Mouse (Mus musculus) stomach, embryonic 14.5 days (tissue): ENCODE measurements around the gene Camta2. TPM values are rescaled to one million over a fixed set of nuclear protein-coding genes. Genes with fewer than 3 reads are reported as not detected.

ENCODE experiments used
- ATAC-seq: fragments of 200-750 bp; cut with Nextera tagmentation; 2 replicates; pipeline ENCODE4 v1.8.0; 2017; ENCODE audit warnings: low read depth, moderate TSS enrichment; ENCODE audit not compliant: insufficient number of reproducible peaks, insufficient read depth, low FRiP score
- H3K27ac ChIP-seq: fragments of 300-500 bp; sonication (generic); 2 replicates; pipeline ENCODE4 v1.5.1; 2014; ENCODE audit warnings: mild to moderate bottlenecking, low read length, moderate library complexity, mixed read lengths
- H3K27me3 ChIP-seq: fragments of 300-500 bp; sonication (generic); 2 replicates; pipeline ENCODE4 v1.6.1; 2014; ENCODE audit warnings: low read length, control low read depth, mixed read lengths; ENCODE audit not compliant: control insufficient read depth, insufficient read depth
- H3K36me3 ChIP-seq: fragments of 300-500 bp; sonication (generic); 2 replicates; pipeline ENCODE4 v1.6.1; 2014; ENCODE audit warnings: mild to moderate bottlenecking, control low read depth, low read length, moderate library complexity, mixed read lengths; ENCODE audit not compliant: control insufficient read depth, insufficient read depth
- H3K4me1 ChIP-seq: fragments of 300-500 bp; sonication (generic); 2 replicates; pipeline ENCODE4 v1.6.1; 2014; ENCODE audit warnings: low read length, control low read depth, mixed read lengths; ENCODE audit not compliant: control insufficient read depth, insufficient read depth
- H3K4me2 ChIP-seq: fragments of 300-500 bp; sonication (generic); replicated peaks from 2 replicates; pipeline ENCODE4 v1.6.1; 2014; ENCODE audit warnings: low read depth, low read length, control low read depth
- H3K4me3 ChIP-seq: fragments of 300-500 bp; sonication (generic); 2 replicates; pipeline ENCODE4 v1.5.1; 2014; ENCODE audit warnings: low read depth, low read length, control low read depth
- H3K9ac ChIP-seq: fragments of 300-500 bp; sonication (generic); replicated peaks from 2 replicates; pipeline ENCODE4 v1.6.1; 2014; ENCODE audit warnings: low read depth, mild to moderate bottlenecking, control low read depth, low read length, moderate library complexity, mixed read lengths
- H3K9me3 ChIP-seq: fragments of 300-500 bp; sonication (generic); 2 replicates; pipeline ENCODE4 v1.6.1; 2016; ENCODE audit warnings: low read depth, low read length, control low read depth; ENCODE audit not compliant: control insufficient read depth
- WGBS: fragments of 180-500 bp; shearing (Covaris S2); extraction: QIAGEN DNeasy Blood & Tissue Kit; methylation state at CpG from one replicate; pipeline ENCODE4 v1.1.7; 2014; 5-methylcytosine and 5-hydroxymethylcytosine counted together
- polyA plus RNA-seq: library from polyadenylated mRNA; unstranded; fragments of >200 nt; fragmentation: Nextera tagmentation; extraction: Ambion mirVana; gene quantifications from 2 replicates; pipeline ENCODE4 v1.2.1, GENCODE M21; 2014

Camta2 gene
- polyA plus RNA-seq, 1 experiment from 2014 or later: 19.2 TPM

DNA sequence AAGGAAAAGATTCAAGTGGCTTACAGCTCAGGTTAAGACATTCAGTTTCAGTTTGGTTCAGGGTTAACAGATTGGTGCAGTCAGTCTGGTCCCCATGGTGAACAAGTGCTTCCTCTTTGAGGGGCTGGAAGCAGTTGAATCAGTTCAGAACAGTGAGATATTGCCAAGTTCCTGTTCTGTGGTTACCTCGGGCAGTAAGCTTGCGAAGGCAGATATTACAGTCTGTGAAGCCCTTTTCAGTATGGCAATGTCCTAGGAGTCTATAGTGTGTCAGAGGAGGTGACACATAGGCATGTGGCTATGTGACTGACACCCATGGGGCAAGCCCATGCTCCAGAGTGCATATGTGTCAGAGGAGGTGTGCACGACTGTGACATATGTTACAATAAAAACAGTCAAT, 32.7 kb upstream of the Camta2 start:
- Histone ChIP-seq H3K4me1 (no peaks in the 10 kb centered on the region), H3K9ac (no peak overlapping the region), H3K9me3 (no peaks in the 10 kb centered on the region), H3K27ac (no peak overlapping the region), H3K36me3 (peaks cover 65% of the 10 kb centered on the region), H3K4me3 (no peak overlapping the region), H3K4me2 (no peak overlapping the region), H3K27me3 (no peaks in the 10 kb centered on the region)
- ATAC-seq: no peak
- WGBS: 90% methylated on average over 3 of the region's 3 CpGs

DNA sequence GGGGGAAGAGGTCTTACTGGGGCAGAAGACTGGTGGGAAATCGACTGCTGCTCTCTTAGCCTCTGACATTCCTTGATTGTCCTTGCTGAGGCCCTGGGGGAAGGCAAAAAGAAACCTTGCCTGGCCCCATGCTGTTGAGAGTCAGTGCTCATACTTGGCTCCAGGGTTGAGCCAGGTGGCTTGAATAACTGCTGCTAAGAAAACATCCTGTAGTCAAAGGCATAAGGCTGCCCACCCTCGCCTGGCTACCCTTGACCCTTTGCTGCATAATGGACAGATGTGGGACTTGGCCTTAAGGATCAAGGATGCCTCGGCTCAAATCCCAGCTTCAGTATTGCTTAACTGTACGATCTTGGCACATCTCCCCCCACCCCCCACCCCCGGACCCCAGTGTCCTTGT, 30.6 kb upstream of the Camta2 start:
- peaks cover 47% of the 10 kb centered on the region for H3K36me3 ChIP-seq
- ATAC-seq: no peak
- H3K9ac ChIP-seq: no peak overlapping the region

GRCm38 (mm10) chr11:70715832-70716231, 27.9 kb upstream of the Camta2 start:
- Histone ChIP-seq H3K4me1 (no peaks in the 10 kb centered on the region), H3K9ac (no peak overlapping the region), H3K27me3 (no peaks in the 10 kb centered on the region), H3K36me3 (peaks cover 43% of the 10 kb centered on the region), H3K4me2 (no peak overlapping the region), H3K9me3 (no peaks in the 10 kb centered on the region), H3K4me3 (no peak overlapping the region), H3K27ac (no peak overlapping the region)
- WGBS: 89% methylated on average over 6 of the region's 6 CpGs
- no peak for ATAC-seq

More for the DNA sequence above, 30.6 kb upstream of the Camta2 start:
- Histone ChIP-seq H3K27me3 (no peaks in the 10 kb centered on the region), H3K4me3 (no peak overlapping the region), H3K9me3 (no peaks in the 10 kb centered on the region), H3K4me1 (no peaks in the 10 kb centered on the region), H3K27ac (no peak overlapping the region), H3K4me2 (no peak overlapping the region)
- 76% methylated on average over 5 of the region's 5 CpGs for WGBS

DNA sequence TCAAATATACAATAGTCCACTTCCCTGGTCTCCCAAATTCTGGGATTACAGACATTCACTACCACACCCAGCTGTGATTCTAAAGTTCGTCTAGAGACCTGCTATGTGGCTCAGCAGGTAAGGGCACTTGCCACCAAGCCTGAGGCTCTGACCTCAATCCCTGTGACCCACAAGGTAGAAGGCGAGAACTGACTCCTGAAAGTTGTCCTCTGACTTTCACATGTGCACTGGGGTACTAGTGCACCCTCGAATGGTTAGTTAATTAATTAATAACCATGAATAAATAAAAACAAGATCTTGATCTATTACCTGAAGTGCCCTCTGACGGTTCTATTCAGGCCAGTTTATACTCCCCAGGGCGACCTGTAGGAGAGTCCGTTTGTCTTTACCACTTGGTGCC, 25.3 kb upstream of the Camta2 start:
- WGBS: 78% methylated on average over 6 of the region's 6 CpGs
- H3K36me3 ChIP-seq: peaks cover 47% of the 10 kb centered on the region
- H3K4me1 ChIP-seq: no peaks in the 10 kb centered on the region
- no peak overlapping the region for H3K9ac ChIP-seq
- no peaks in the 10 kb centered on the region for H3K27me3 ChIP-seq
- H3K4me2 ChIP-seq: no peak overlapping the region
- no peaks in the 10 kb centered on the region for H3K9me3 ChIP-seq
- no peak overlapping the region for H3K27ac ChIP-seq
- H3K4me3 ChIP-seq: no peak overlapping the region
- ATAC-seq: no peak

GRCm38 (mm10) chr11:70711026-70711425, 23.1 kb upstream of the Camta2 start:
- Histone ChIP-seq H3K27me3 (no peaks in the 10 kb centered on the region), H3K4me3 (no peak overlapping the region), H3K9me3 (no peaks in the 10 kb centered on the region), H3K9ac (no peak overlapping the region), H3K27ac (no peak overlapping the region), H3K36me3 (peaks cover 54% of the 10 kb centered on the region), H3K4me2 (no peak overlapping the region), H3K4me1 (no peaks in the 10 kb centered on the region)
- 91% methylated on average over 10 of the region's 10 CpGs for WGBS
- no peak for ATAC-seq

DNA sequence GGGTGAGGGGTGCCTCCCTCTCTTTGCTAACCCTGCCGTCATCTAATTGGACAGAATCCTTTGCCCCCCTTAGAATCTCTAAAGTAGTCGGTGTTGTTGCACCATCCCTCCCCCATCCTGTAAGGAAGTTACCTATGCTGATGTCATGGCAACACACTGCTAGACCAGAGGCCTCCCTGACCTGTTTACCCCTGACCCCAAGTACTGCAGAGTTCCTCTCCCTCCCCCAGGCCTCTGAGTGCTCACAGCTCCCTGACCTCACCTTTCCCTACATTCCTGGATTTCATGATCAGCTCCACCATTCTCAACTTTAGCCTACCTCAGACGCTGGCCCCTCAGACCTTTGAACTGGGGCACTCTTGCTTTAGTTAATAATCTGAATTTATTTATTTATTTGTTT, 18.2 kb upstream of the Camta2 start:
- Histone ChIP-seq H3K27ac (no peak overlapping the region), H3K4me3 (no peak overlapping the region), H3K27me3 (no peaks in the 10 kb centered on the region), H3K4me1 (peaks cover 16% of the 10 kb centered on the region; the same call in 1 of the 2 replicates), H3K9me3 (no peaks in the 10 kb centered on the region), H3K9ac (no peak overlapping the region), H3K36me3 (peaks cover 77% of the 10 kb centered on the region), H3K4me2 (no peak overlapping the region)
- 65% methylated on average over 3 of the region's 3 CpGs for WGBS
- ATAC-seq: no peak

DNA sequence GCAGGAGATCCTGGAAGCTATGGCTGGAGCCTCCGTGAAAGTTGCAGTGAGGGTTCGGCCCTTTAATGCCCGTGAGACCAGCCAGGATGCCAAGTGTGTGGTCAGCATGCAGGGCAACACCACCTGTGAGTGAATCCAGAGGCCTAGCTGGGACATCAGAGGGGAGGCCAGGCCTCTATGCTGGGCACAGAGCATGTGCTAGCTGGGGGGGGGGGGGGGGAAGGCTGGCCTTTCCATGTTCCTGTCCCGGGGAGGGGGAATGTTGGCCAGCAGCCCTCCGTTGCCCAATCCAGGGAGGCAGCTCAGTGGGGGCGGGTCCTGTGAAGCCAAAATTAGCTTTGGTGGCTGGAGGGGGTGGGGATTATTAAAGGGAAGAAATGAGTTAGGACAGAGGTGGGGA, 14.9 kb upstream of the Camta2 start:
- H3K27me3 ChIP-seq: no peaks in the 10 kb centered on the region
- H3K4me2 ChIP-seq: no peak overlapping the region
- H3K9ac ChIP-seq: no peak overlapping the region
- no peak for ATAC-seq
- H3K9me3 ChIP-seq: no peaks in the 10 kb centered on the region
- no peak overlapping the region for H3K27ac ChIP-seq
- no peak overlapping the region for H3K4me3 ChIP-seq
- H3K36me3 ChIP-seq: peaks cover 47% of the 10 kb centered on the region
- peaks cover 18% of the 10 kb centered on the region; the same call in 1 of the 2 replicates for H3K4me1 ChIP-seq
- 74% methylated on average over 6 of the region's 6 CpGs for WGBS

GRCm38 (mm10) chr11:70701984-70702733, 14.3 kb upstream of the Camta2 start:
- WGBS: 81% methylated on average over 6 of the region's 6 CpGs
- Histone ChIP-seq H3K4me1 (peaks cover 18% of the 10 kb centered on the region; the same call in 1 of the 2 replicates), H3K27ac (no peak overlapping the region), H3K9me3 (no peaks in the 10 kb centered on the region), H3K4me3 (peak overlapping the region; percentile 93; the same call in 1 of the 2 replicates), H3K4me2 (peak overlapping the region; percentile 84), H3K27me3 (no peaks in the 10 kb centered on the region), H3K36me3 (peaks cover 40% of the 10 kb centered on the region), H3K9ac (no peak overlapping the region)
- no peak for ATAC-seq
